ENCODE assay signal across 8 mouse cellular contexts in the genomic region with DNA sequence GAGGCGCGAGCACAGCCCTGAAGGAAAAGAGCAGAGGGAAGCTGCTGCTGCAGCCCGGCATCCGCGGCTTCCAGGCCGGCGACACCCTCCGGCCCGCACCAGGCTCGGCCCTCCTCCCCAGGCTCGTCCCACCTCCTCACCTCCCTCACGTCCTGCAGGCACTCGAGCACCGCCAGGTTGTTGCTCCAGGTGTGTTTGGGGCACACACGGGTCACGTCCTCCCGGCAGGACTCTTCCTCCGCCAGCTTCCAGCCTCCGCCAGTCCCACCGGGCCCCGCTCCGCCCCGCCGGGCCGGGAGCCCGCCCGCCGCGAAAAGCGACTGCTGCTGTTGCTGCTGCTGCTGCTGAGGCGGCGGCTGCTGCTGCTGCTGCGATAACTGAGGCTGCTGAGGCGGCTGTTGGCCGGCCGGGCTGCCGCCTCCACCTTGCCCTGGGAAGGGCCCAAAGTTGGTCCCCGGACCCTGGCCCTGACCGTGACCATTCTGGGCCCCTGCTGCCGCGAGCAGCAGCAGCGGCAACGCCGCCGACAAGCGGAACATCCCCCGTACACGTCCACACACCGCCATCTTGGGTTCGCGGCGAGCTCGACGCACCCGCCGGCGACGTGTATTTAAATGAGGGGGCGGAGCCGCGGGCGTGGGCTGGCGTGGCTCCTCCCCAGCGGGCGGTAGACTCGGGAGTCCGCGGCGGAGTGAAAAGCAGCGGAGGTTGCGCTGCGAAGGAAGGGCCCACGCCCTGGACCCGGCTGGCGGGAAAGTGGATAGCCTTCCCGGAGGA. TPM values are rescaled to one million over a fixed set of nuclear protein-coding genes. Genes with fewer than 3 reads are reported as not detected.
DNase-seq lines count a peak whose midpoint lies in the region; ATAC-seq and TF ChIP-seq lines count a peak whose summit lies in the region.

A gene (minus strand): TSS at position 586 of the 777 bp plus-strand sequence.

- H3K4me1 ChIP-seq in embryonic facial prominence, embryonic 13.5 days: peaks cover 3% of the 10 kb centered on the region
- H3K4me1 ChIP-seq in kidney, adult 2 months (ENCODE audit: control insufficient read depth, insufficient read depth, low read length): peaks cover 5% of the 10 kb centered on the region; the same call in 1 of the 2 replicates
- H3K4me1 ChIP-seq in limb, embryonic 12.5 days (replicated peaks): peaks cover 6% of the 10 kb centered on the region
- H3K4me1 ChIP-seq in midbrain, embryonic 15.5 days: peaks cover 20% of the 10 kb centered on the region
- no peaks in the 10 kb centered on the region for H3K4me1 ChIP-seq in spleen, adult 2 months (ENCODE audit: control insufficient read depth, insufficient read depth, insufficient read length)

- no peaks in the 10 kb centered on the region for H3K27me3 ChIP-seq in embryonic facial prominence, embryonic 13.5 days
- no peaks in the 10 kb centered on the region for H3K27me3 ChIP-seq in kidney, adult 2 months (replicated peaks; ENCODE audit: control insufficient read depth, insufficient read depth, low read length)
- no peaks in the 10 kb centered on the region for H3K27me3 ChIP-seq in limb, embryonic 12.5 days
- H3K27me3 ChIP-seq in midbrain, embryonic 15.5 days (replicated peaks): no peaks in the 10 kb centered on the region
- H3K27me3 ChIP-seq in spleen, adult 2 months (ENCODE audit: control insufficient read depth, insufficient read depth, low read length): no peaks in the 10 kb centered on the region

- no peaks in the 10 kb centered on the region; the same call in 1 of the 2 replicates for H3K36me3 ChIP-seq in embryonic facial prominence, embryonic 13.5 days
- no peaks in the 10 kb centered on the region for H3K36me3 ChIP-seq in kidney, adult 2 months (ENCODE audit: control insufficient read depth, insufficient read depth, low read length)
- H3K36me3 ChIP-seq in limb, embryonic 12.5 days: peaks cover 12% of the 10 kb centered on the region
- H3K36me3 ChIP-seq in midbrain, embryonic 15.5 days (replicated peaks): no peaks in the 10 kb centered on the region
- H3K36me3 ChIP-seq in spleen, adult 2 months (ENCODE audit: control insufficient read depth, insufficient read depth, low read length): no peaks in the 10 kb centered on the region

- under 1% methylated on average over 75 of the region's 76 CpGs for WGBS in embryonic facial prominence, embryonic 13.5 days
- WGBS in kidney, adult 2 months: under 1% methylated on average over 75 of the region's 76 CpGs
- WGBS in limb, embryonic 12.5 days: under 1% methylated on average over 76 of the region's 76 CpGs
- under 1% methylated on average over 71 of the region's 76 CpGs for WGBS in midbrain, embryonic 15.5 days
- under 1% methylated on average over 75 of the region's 76 CpGs for WGBS in spleen, adult 2 months

- H3K27ac ChIP-seq in embryonic facial prominence, embryonic 13.5 days: peak within 1 kb of the TSS; percentile 99
- peak within 1 kb of the TSS; percentile 85 for H3K27ac ChIP-seq in kidney, adult 2 months (ENCODE audit: insufficient read depth, low read depth, low read length)
- H3K27ac ChIP-seq in limb, embryonic 12.5 days: peak within 1 kb of the TSS; percentile 99
- H3K27ac ChIP-seq in midbrain, embryonic 15.5 days: peak within 1 kb of the TSS; percentile 98
- H3K27ac ChIP-seq in spleen, adult 2 months (ENCODE audit: insufficient read depth, low read length): peak within 1 kb of the TSS; percentile 96

- peak; percentile 96 for DNase-seq in 3134 (ENCODE audit: extremely low read depth, insufficient read length, low spot score)
- DNase-seq in adrenal gland, postnatal 36 days: peak; percentile 96 to 97
- peak; percentile 96 to 97 for DNase-seq in heart, adult 18-20 months
- peak; percentile 96 for DNase-seq in kidney, adult 2 months
- peak; percentile 82 to 90 for DNase-seq in spleen, adult 2 months (ENCODE audit: low read depth in 1 of 2, low spot score in 2 of 2)

- no peaks in the 10 kb centered on the region for H3K9me3 ChIP-seq in embryonic facial prominence, embryonic 13.5 days
- H3K9me3 ChIP-seq in limb, embryonic 12.5 days: no peaks in the 10 kb centered on the region
- no peaks in the 10 kb centered on the region for H3K9me3 ChIP-seq in midbrain, embryonic 15.5 days

- H3K4me2 ChIP-seq in embryonic facial prominence, embryonic 13.5 days: peak within 1 kb of the TSS; percentile 57
- H3K4me2 ChIP-seq in limb, embryonic 12.5 days: peak within 1 kb of the TSS; percentile 58
- peak within 1 kb of the TSS; percentile 61 for H3K4me2 ChIP-seq in midbrain, embryonic 15.5 days

- peak; percentile 91 for ATAC-seq in embryonic facial prominence, embryonic 13.5 days (ENCODE audit: insufficient number of reproducible peaks, insufficient read depth, low FRiP score, low TSS enrichment, low read depth)
- ATAC-seq in limb, embryonic 12.5 days (ENCODE audit: insufficient number of reproducible peaks, insufficient read depth, low FRiP score, low TSS enrichment, low read depth): peak; percentile 82
- ATAC-seq in midbrain, embryonic 15.5 days (replicated peaks): peak; percentile 96

- peak within 1 kb of the TSS; percentile 97 for H3K9ac ChIP-seq in embryonic facial prominence, embryonic 13.5 days
- H3K9ac ChIP-seq in limb, embryonic 12.5 days (replicated peaks): peak within 1 kb of the TSS; percentile 95
- peak within 1 kb of the TSS; percentile 83 for H3K9ac ChIP-seq in midbrain, embryonic 15.5 days

- peak; percentile 39 for TF ChIP-seq POLR2A in kidney, adult 2 months (IDR thresholded peaks at IDR 0.05; ENCODE audit: low read depth, low read length)
- peak; percentile 89 for TF ChIP-seq POLR2A in spleen, adult 2 months (IDR thresholded peaks at IDR 0.05; ENCODE audit: low read depth, low read length)

- TF ChIP-seq CTCF in kidney, adult 2 months (conservative IDR thresholded peaks at IDR 0.05; ENCODE audit: insufficient read depth, insufficient read length, low read depth, low read length): no peak
- TF ChIP-seq CTCF in spleen, adult 2 months (IDR thresholded peaks at IDR 0.05; ENCODE audit: extremely low read depth, insufficient read depth, insufficient read length, insufficient replicate concordance): no peak

- H3K4me3 ChIP-seq in embryonic facial prominence, embryonic 13.5 days: peak within 1 kb of the TSS; percentile 89
- peak within 1 kb of the TSS; percentile 93 for H3K4me3 ChIP-seq in kidney, adult 2 months (ENCODE audit: insufficient read depth, low read depth, low read length)
- H3K4me3 ChIP-seq in limb, embryonic 12.5 days (replicated peaks): peak within 1 kb of the TSS; percentile 86
- H3K4me3 ChIP-seq in midbrain, embryonic 15.5 days: peak within 1 kb of the TSS; percentile 70
- H3K4me3 ChIP-seq in spleen, adult 2 months (ENCODE audit: extremely low read depth, insufficient read depth, insufficient read length): peak within 1 kb of the TSS; percentile 95

RNA-seq across cellular contexts. Expression of the gene that starts here (rescaled TPM):
- total RNA-seq in adrenal gland, postnatal 36 days (2021): 100 to 1,000 TPM; 116 to 123 TPM
- 80.4 and 92.3 TPM in 2 replicates for polyA plus RNA-seq in embryonic facial prominence, embryonic 13.5 days (2015; fragmentation: Nextera tagmentation; extraction: Ambion mirVana)
- 10 to 100 TPM; 97.3 to 98.3 TPM for total RNA-seq in heart, adult 18-20 months (2021)
- 40.8 and 44.5 TPM in 2 replicates for polyA plus RNA-seq in kidney, adult 2 months (2012; rRNA removed)
- 87.5 and 99.2 TPM in 2 replicates for polyA plus RNA-seq in limb, embryonic 12.5 days (2016; fragmentation: Nextera tagmentation; extraction: Ambion mirVana)
- polyA plus RNA-seq in midbrain, embryonic 15.5 days (2015; fragmentation: Nextera tagmentation; extraction: Ambion mirVana): 65.6 and 66.9 TPM in 2 replicates
- polyA plus RNA-seq in spleen, adult 2 months (2012; rRNA removed): 22.6 and 24.9 TPM in 2 replicates

Comparison
In these comparisons a context has a peak if more than half of its experiments do, and no peak if none do; other contexts are left out.
1. Peak in every context shown above with its lines: DNase-seq, ATAC-seq, H3K4me3 ChIP-seq and H3K27ac ChIP-seq.